ENCODE assay signal across 9 mouse cellular contexts in the genomic region with DNA sequence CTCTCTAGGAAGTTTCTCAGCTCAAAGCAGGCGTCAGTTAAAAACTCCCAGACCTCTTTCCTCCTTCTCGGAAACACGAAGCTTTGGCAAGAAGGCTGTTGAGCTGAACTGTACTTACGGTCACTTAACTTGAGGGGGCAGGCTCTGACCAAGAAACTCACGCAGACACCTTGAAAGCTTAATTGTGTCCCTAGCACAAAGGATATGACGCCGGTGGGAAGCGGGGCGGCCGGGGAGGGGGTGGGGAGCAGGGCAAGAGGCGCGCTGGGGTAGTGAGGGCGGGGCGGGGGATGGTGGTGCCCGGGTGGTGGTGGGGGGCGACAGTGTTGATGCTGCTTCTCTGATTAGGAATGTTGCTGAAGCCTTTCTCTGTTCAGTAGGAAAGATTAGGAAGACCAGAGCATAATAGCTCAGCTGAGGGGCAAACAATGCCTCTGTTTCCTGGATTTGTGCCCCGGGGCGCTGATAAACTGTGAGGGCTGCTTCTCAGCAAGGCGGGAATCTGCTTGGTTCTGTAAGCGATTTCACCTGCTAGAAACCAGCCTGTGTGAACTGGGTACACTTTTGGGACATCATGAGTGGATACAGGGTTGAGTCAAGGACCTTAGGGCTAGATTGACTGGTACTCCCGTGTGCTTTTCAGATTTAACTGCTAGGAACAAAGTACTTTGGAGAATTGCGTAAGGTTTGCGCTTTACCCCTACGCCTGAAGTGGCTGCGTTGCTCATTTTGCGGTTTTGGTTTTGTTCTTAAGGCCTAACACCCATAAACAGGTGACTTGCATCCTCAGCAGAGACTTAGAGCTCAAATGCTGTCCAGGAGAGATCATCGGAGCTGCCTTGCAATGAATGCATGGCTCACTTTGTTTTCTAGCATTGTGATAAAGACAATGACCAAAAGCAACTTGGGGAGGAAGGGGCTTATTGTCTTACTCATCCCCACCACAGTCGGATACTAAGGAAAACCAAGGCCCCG. TPM values are rescaled to one million over a fixed set of nuclear protein-coding genes. Genes with fewer than 3 reads are reported as not detected.
A peak's percentile ranks its signal among the peaks of the same experiment; 100 is the strongest.
DNase-seq lines count a peak whose midpoint lies in the region; ATAC-seq lines count a peak whose summit lies in the region.
"Had no signal": no experiment of that assay in that cellular context is flagged by ENCODE, and none has a peak within 500 bp of the region (broad histone marks: within the 10 kb centered on the region; RNA-seq: fewer than 3 reads in every experiment).

No protein-coding gene starts in this region.

- 0 out of 2 replicates have a peak, but pooled peaks have one; percentile 31 for ATAC-seq in erythroid progenitor cell, adult 5-6 weeks (replicated peaks; ENCODE audit: low FRiP score, poor library complexity, severe bottlenecking)
- no peak for ATAC-seq in CD4-positive, CD25-positive, alpha-beta regulatory T cell, adult 4 months

- peak; percentile 84 for DNase-seq in Muller cell, postnatal 12 days (ENCODE audit: inconsistent ontology term)
- DNase-seq in adrenal gland, adult 2 months = peak; percentile 44
- peak; percentile 80 to 81 for DNase-seq in heart, postnatal 10 days
- DNase-seq in kidney, postnatal 14 days = peak; percentile 81
- DNase-seq in lung, postnatal 10 days = peak; percentile 82
- peak; percentile 84 for DNase-seq in retina, embryonic 14.5 days (ENCODE audit: low spot score)

- intact Hi-C loops in heart, postnatal 10 days (cut with DNase I) = loop anchor here (1.0 to 5.0 kb wide), 3 partner anchors 35 to 190 kb away; a partner anchor contains a TSS

RNA-seq across cellular contexts. Expression of a gene that starts 33.2 kb away (rescaled TPM):
- 10 to 100 TPM; 80.9 to 96.7 TPM for total RNA-seq in adrenal gland, adult 2 months (2021)
- polyA plus RNA-seq in adrenal gland, adult 2 months (2012; rRNA removed) = 8.4 and 10.6 TPM in 2 replicates
- total RNA-seq in erythroid progenitor cell, adult 5-6 weeks (2015; ENCODE audit: low replicate concordance) = not detected in 2 replicates
- total RNA-seq in erythroid progenitor cell, adult 5-6 weeks (2017; ENCODE audit: low replicate concordance) = 0.39 and 1.4 TPM in 2 replicates
- 100 to 1,000 TPM; 219 to 248 TPM for total RNA-seq in heart, postnatal 10 days (2021)
- not detected for polyA plus RNA-seq in CD4-positive, CD25-positive, alpha-beta regulatory T cell, adult 4 months (2017; shearing (Covaris generic))

RNA-seq across cellular contexts. Expression of a gene that starts 56.9 kb away (rescaled TPM):
- total RNA-seq in adrenal gland, adult 2 months (2021) = not detected
- not detected in 2 replicates for polyA plus RNA-seq in adrenal gland, adult 2 months (2012; rRNA removed)
- not detected in 2 replicates for total RNA-seq in erythroid progenitor cell, adult 5-6 weeks (2015; ENCODE audit: low replicate concordance)
- not detected in 2 replicates for total RNA-seq in erythroid progenitor cell, adult 5-6 weeks (2017; ENCODE audit: low replicate concordance)
- not detected for total RNA-seq in heart, postnatal 10 days (2021)
- polyA plus RNA-seq in CD4-positive, CD25-positive, alpha-beta regulatory T cell, adult 4 months (2017; shearing (Covaris generic)) = not detected
- total RNA-seq: left cerebral cortex, adult 18-20 months had no signal

Comparison
In these comparisons a context has a peak if more than half of its experiments do, and no peak if none do; other contexts are left out.
1. RNA of a gene that starts 33.2 kb away (total RNA-seq): 219 to 248 TPM in heart, postnatal 10 days and 80.9 to 96.7 TPM in adrenal gland, adult 2 months; 0.39 to 1.4 TPM in erythroid progenitor cell, adult 5-6 weeks; every median in the first group is over 10 times any median in the second.
2. Peak in every context shown above with its lines, with median percentiles within 50 percentile points of each other: DNase-seq.